Mouse (Mus musculus) embryo, embryonic 10 days (tissue): ENCODE results near the gene Mylip.

Source experiments
- DNase-seq: peaks from one replicate; pipeline ENCODE4 v3.0.0-alpha.2; 2015; ENCODE audit warnings: low spot score

Gene Mylip

GRCm38 (mm10) chr13:45389448-45390311 lies at the start of gene Mylip:
Gene Mylip, plus strand, starts transcription at chr13:45389742.
- peak; percentile 97 for DNase-seq

GRCm38 (mm10) chr13:45341991-45342390 lies 47.6 kb upstream of the Mylip start:
- no peak for DNase-seq

- no peak for DNase-seq
Measured at GRCm38 (mm10) chr13:45343541-45343940, 46.0 kb upstream of the Mylip start.

GRCm38 (mm10) chr13:45343966-45344365 lies 45.6 kb upstream of the Mylip start:
- no peak for DNase-seq

GRCm38 (mm10) chr13:45345471-45346159 lies 43.9 kb upstream of the Mylip start:
- peak; percentile 17 for DNase-seq

- DNase-seq, result no peak
Measured at GRCm38 (mm10) chr13:45351483-45351882, 38.1 kb upstream of the Mylip start.

GRCm38 (mm10) chr13:45354824-45355223 lies 34.7 kb upstream of the Mylip start:
- no peak for DNase-seq

- DNase-seq, result no peak
Measured at GRCm38 (mm10) chr13:45358208-45358607, 31.3 kb upstream of the Mylip start.

- DNase-seq, result no peak
Measured at GRCm38 (mm10) chr13:45358676-45359323, 30.7 kb upstream of the Mylip start.

GRCm38 (mm10) chr13:45365788-45366187 lies 23.8 kb upstream of the Mylip start:
- no peak for DNase-seq

- DNase-seq, result no peak
Measured at GRCm38 (mm10) chr13:45371673-45372072, 17.9 kb upstream of the Mylip start.

GRCm38 (mm10) chr13:45372456-45372855 lies 17.1 kb upstream of the Mylip start:
- no peak for DNase-seq

GRCm38 (mm10) chr13:45374846-45375245 lies 14.7 kb upstream of the Mylip start:
- no peak for DNase-seq

- no peak for DNase-seq
Measured at GRCm38 (mm10) chr13:45382208-45382607, 7.3 kb upstream of the Mylip start.

- no peak for DNase-seq
Measured at GRCm38 (mm10) chr13:45384636-45385035, 4.9 kb upstream of the Mylip start.

- no peak for DNase-seq
Measured at GRCm38 (mm10) chr13:45385521-45385920, 4.0 kb upstream of the Mylip start.

GRCm38 (mm10) chr13:45386253-45386652 lies 3.3 kb upstream of the Mylip start:
- no peak for DNase-seq

GRCm38 (mm10) chr13:45387231-45387630 lies 2.3 kb upstream of the Mylip start:
- no peak for DNase-seq

- DNase-seq, result no peak
Measured at GRCm38 (mm10) chr13:45388254-45388805, 1.2 kb upstream of the Mylip start.

GRCm38 (mm10) chr13:45388889-45389288 lies 653 bp upstream of the Mylip start:
- DNase-seq, result no peak

GRCm38 (mm10) chr13:45390312-45390961 lies 895 bp downstream of the Mylip start:
- DNase-seq, result peak; percentile 38
